Mouse (Mus musculus): Measurements from ENCODE around the gene Lrp3. TPM values are rescaled to one million over a fixed set of nuclear protein-coding genes. Genes with fewer than 3 reads are reported as not detected.

Lrp3 gene
- polyA plus RNA-seq, 1 experiment from 2014 or later: 11.8 TPM

DNA sequence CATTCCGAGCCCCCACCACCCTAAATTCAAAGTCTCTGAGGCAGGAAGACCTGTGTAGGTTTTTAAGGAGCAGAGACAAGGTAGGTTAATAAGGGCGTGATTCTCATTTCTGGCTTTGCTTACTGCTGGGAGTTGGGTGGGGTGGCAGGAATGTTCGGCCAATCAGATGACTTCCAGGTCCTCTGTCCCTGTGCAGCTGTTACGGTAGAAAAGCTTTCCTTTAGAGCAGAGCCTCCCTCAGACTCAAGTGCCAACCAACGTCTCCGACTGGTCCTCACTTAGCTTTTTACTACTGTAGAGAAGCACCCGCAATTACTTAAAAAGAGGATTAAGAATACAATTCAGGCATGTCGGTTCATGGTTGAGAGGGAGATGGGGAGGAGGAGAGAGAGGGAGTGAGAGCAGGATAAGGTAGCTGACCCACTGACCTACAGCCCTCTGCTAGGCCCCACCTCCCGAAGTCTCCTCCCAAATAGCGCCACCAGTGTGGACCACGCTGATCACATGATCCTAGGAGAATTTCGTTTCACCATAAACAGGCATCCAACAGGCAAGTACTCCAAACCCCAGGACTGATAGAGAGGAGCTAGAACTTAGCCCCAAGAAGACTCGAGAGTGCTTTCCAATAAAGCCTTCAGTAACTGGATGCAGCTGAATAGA, 17.6 kb upstream of the Lrp3 start:
- Histone ChIP-seq H3K27me3 (no peaks in the 10 kb centered on the region), H3K27ac (replicated peaks) (no peak overlapping the region), H3K9ac (no peak overlapping the region), H3K9me3 (replicated peaks) (0 out of 2 replicates have a peak, but pooled peaks cover 8% of the 10 kb centered on the region), H3K36me3 (no peaks in the 10 kb centered on the region), H3K4me2 (replicated peaks) (no peak overlapping the region), H3K4me3 (replicated peaks) (no peak overlapping the region), H3K4me1 (peaks cover 8% of the 10 kb centered on the region)
- 33% methylated on average over 13 of the region's 13 CpGs for WGBS
- ATAC-seq (ENCODE audit: insufficient number of reproducible peaks, low FRiP score, low TSS enrichment, low read depth): no peak

DNA sequence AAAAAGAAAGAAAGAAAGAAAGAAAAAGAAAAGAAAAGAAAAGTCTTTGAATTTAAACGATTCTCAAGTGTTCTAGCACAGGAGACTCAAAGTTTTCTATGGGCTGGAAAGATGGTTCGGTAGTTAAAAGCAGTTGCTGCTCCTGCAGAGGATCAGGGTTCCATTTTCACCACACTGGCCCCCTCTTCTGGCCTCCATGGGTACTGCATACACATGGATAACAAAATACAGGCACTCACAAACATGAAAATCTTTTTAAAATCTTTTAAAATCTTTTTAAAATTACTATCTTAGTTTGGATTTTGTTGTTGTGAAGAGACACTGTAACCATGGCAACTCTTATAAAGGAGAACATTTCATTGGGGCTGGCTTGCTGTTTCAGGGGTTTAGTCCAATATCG, 15.0 kb upstream of the Lrp3 start:
- Histone ChIP-seq H3K27me3 (no peaks in the 10 kb centered on the region), H3K36me3 (no peaks in the 10 kb centered on the region), H3K4me2 (replicated peaks) (no peak overlapping the region), H3K9me3 (replicated peaks) (0 out of 2 replicates have a peak, but pooled peaks cover 8% of the 10 kb centered on the region), H3K27ac (replicated peaks) (no peak overlapping the region), H3K9ac (no peak overlapping the region), H3K4me1 (peaks cover 4% of the 10 kb centered on the region), H3K4me3 (replicated peaks) (no peak overlapping the region)
- no peak for ATAC-seq (ENCODE audit: insufficient number of reproducible peaks, low FRiP score, low TSS enrichment, low read depth)
- WGBS: 64% methylated on average over 3 of the region's 3 CpGs

DNA sequence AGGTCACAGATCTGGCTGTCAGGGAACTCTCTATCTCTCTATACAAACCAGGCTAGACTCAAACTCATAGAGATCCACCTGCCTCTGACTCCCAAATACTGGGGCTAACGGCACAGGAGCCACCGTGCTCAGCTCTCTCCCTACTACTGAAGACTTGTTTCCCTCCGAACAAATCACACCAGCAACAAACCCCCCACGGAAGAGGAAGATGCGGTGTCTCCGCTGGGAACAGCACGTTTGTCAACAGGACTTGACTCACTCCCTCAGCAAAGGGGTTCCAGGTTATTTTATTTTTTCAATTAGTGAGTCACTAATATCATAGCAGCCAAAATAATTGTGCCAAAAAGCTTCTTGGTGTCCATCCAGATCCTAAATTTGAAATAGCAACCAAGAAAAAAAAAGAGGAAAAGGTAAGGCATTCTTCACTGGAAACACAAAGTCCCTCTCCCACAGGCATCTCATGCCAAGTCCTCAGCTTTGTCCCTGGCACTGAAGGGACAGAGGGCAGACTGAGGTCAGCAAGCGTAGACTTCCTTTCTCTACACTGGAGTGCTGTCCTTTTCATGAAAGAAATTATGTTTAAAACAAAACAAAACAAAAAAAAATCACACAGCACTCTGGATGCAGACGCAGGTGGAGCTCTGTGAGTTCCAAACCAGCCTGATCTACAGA, 5.5 kb upstream of the Lrp3 start:
- Histone ChIP-seq H3K4me1 (no peaks in the 10 kb centered on the region), H3K27me3 (no peaks in the 10 kb centered on the region), H3K4me2 (replicated peaks) (no peak overlapping the region), H3K4me3 (replicated peaks) (no peak overlapping the region), H3K27ac (replicated peaks) (no peak overlapping the region), H3K9me3 (replicated peaks) (no peaks in the 10 kb centered on the region), H3K36me3 (no peaks in the 10 kb centered on the region), H3K9ac (no peak overlapping the region)
- WGBS: 73% methylated on average over 9 of the region's 9 CpGs
- ATAC-seq (ENCODE audit: insufficient number of reproducible peaks, low FRiP score, low TSS enrichment, low read depth): no peak

DNA sequence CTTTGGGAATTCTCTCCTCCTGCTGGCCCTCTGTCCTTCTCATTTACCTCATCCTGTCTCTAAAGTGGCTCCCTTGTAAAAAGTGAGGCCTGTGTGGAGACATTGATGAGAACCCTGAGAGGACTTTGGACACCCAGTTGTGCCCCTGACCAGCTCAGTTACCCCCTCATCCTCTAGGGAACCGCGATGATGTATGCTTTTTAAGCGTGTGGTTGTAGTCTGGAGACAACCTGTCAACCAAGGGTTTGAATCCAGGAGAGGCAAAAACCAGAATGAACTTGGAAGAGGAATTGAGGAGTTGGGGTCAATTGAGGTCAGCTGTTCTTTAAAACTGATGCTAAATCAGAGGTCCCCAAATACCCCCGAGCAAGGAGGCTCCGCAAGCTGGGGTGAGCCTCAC, 433 bp upstream of the Lrp3 start:
- Histone ChIP-seq H3K36me3 (0 out of 2 replicates have a peak, but pooled peaks cover 5% of the 10 kb centered on the region), H3K9me3 (replicated peaks) (no peaks in the 10 kb centered on the region), H3K4me1 (peaks cover 18% of the 10 kb centered on the region), H3K27ac (replicated peaks) (no peak overlapping the region), H3K4me2 (replicated peaks) (peak overlapping the region; percentile 83), H3K27me3 (no peaks in the 10 kb centered on the region), H3K9ac (no peak overlapping the region), H3K4me3 (replicated peaks) (peak overlapping the region; percentile 72)
- 40% methylated on average over 5 of the region's 5 CpGs for WGBS
- ATAC-seq (ENCODE audit: insufficient number of reproducible peaks, low FRiP score, low TSS enrichment, low read depth): no peak

DNA sequence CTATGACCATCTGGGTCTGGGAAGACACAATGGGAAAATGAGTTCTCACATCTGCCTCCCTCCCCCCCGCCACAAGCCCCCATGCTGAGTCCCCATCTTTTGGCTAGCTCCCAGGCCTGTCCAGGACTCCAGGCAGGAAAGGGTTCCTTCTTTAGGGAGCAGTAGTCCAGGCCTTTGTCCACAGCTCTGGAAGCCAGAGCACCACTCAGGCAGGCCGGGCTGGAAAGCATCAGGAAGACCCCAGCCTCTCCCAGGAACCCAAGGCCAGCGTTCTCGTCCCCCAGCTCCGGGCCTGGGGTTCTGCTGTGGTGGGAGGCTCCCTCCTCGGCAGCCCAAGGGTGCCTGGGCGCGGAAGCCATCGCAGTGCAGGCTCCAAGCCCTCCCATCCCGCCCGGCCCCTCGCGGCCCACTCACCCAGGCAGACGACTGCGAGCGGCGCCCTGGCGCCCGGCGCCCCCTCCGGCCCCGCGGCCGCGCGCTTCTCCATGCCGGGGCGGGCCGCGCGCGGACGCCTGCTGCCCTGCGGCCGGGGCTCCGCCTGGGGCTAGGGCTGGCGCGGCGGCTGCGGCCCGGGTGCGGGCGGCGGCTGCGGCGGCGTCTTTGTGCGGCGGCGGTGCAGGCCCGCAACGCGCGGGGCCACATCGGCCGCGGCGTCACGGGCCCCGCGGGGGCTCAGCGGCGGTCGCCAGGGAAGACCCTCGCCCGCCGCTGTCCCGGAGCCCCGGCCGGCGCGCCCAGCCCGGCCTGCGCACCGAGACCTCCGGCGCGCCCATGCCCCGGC, 666 bp downstream of the Lrp3 start:
- peak; percentile 66; the same call in 1 of the 2 replicates for ATAC-seq (ENCODE audit: insufficient number of reproducible peaks, low FRiP score, low TSS enrichment, low read depth)
- Histone ChIP-seq H3K4me2 (replicated peaks) (peak overlapping the region; percentile 83), H3K9me3 (replicated peaks) (no peaks in the 10 kb centered on the region), H3K27me3 (no peaks in the 10 kb centered on the region), H3K9ac (peak overlapping the region; percentile 66), H3K4me3 (replicated peaks) (peak overlapping the region; percentile 72), H3K27ac (replicated peaks) (no peak overlapping the region), H3K36me3 (0 out of 2 replicates have a peak, but pooled peaks cover 9% of the 10 kb centered on the region), H3K4me1 (peaks cover 18% of the 10 kb centered on the region)
- WGBS: under 1% methylated on average over 53 of the region's 79 CpGs

DNA sequence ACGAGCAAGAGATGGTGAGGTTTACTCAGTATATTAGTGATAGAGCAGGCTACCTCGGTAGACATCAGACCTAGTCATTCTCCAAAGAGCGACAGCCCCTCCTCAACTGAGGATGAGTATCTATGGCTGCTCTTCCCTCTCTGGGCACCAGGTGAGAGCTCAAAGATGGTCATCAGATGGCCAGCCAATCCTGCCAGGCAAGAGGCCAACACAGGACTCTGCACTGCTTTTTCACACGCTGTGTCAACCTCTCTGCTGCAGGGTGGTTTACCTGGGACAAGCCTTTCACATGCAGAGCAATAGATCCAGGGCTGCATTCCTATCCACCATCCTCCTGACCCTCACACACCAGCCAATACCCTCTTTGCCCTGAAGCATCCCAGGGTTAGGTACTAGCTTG, 3.5 kb downstream of the Lrp3 start:
- H3K9me3 ChIP-seq (replicated peaks): no peaks in the 10 kb centered on the region
- ATAC-seq (ENCODE audit: insufficient number of reproducible peaks, low FRiP score, low TSS enrichment, low read depth): no peak
- peaks cover 18% of the 10 kb centered on the region for H3K4me1 ChIP-seq
- WGBS: 93% methylated on average over 4 of the region's 4 CpGs
- H3K4me2 ChIP-seq (replicated peaks): no peak overlapping the region
- no peak overlapping the region for H3K9ac ChIP-seq
- no peak overlapping the region for H3K27ac ChIP-seq (replicated peaks)
- H3K36me3 ChIP-seq: peaks cover 12% of the 10 kb centered on the region; the same call in 1 of the 2 replicates
- H3K4me3 ChIP-seq (replicated peaks): no peak overlapping the region
- H3K27me3 ChIP-seq: no peaks in the 10 kb centered on the region

DNA sequence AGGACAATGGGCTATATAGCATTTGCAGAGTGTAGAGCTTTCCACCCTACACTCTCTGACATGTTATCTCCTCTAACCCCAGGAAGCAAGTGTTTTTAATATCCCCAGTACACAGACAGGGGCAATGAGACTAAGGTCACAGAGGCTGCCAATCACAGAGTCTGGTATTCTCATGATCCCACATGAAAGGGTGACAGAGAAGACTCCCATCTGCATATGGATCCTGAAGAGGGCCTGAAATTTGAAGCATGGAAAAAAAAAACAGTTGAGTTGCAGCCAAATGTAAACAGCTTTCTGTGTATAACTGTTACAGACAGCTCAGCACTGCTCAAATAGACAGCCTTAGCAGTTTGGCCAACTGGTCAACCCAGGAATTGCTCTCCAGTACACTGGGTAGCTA, 15.5 kb downstream of the Lrp3 start:
- no peak for ATAC-seq (ENCODE audit: insufficient number of reproducible peaks, low FRiP score, low TSS enrichment, low read depth)

DNA sequence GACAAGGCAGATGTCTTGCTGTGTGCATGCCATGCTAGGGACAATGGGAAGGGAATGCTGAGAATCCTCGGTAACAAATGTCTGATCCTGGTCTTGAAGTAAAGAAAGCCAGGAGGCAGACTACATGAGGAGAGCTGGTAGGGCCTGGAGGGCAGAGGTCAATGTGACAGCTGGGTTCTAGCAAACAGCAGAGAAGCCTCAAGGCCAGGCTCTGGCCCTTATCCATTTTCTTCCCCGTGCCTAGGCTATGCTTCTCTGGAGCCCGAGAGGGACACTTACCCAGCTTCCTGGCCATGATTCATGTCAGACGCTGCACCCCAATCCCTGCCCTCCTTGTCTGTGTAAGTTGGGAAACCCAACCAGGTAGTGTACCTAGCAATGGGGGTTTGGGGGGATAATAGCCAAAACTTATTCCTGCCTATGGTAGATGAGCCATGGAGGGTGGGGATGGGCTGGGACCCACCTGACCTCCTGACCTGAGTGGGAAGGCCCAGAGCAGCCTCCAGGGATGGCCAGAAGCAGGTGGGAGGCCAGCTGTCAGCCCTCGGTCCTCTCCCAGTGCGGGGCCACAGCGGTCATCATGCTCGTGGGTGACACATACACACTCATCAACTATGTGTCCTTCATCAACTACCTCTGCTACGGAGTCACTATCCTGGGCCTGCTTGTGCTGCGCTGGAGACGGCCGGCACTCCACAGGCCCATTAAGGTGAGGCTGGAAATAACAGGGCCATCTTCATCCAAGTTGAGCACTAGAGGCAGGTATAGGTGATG, 16.1 kb downstream of the Lrp3 start:
- H3K4me1 ChIP-seq: peaks cover 19% of the 10 kb centered on the region
- no peaks in the 10 kb centered on the region for H3K9me3 ChIP-seq (replicated peaks)
- peaks cover 39% of the 10 kb centered on the region for H3K36me3 ChIP-seq
- H3K27me3 ChIP-seq: no peaks in the 10 kb centered on the region
- H3K27ac ChIP-seq (replicated peaks): no peak overlapping the region
- H3K9ac ChIP-seq: no peak overlapping the region
- ATAC-seq (ENCODE audit: insufficient number of reproducible peaks, low FRiP score, low TSS enrichment, low read depth): no peak
- WGBS: 91% methylated on average over 12 of the region's 12 CpGs
- H3K4me2 ChIP-seq (replicated peaks): no peak overlapping the region
- no peak overlapping the region for H3K4me3 ChIP-seq (replicated peaks)

More for the DNA sequence above, 15.5 kb downstream of the Lrp3 start:
- Histone ChIP-seq H3K27me3 (no peaks in the 10 kb centered on the region), H3K36me3 (peaks cover 44% of the 10 kb centered on the region), H3K4me2 (replicated peaks) (no peak overlapping the region), H3K27ac (replicated peaks) (no peak overlapping the region), H3K9ac (no peak overlapping the region), H3K4me1 (peaks cover 19% of the 10 kb centered on the region), H3K9me3 (replicated peaks) (no peaks in the 10 kb centered on the region), H3K4me3 (replicated peaks) (no peak overlapping the region)

DNA sequence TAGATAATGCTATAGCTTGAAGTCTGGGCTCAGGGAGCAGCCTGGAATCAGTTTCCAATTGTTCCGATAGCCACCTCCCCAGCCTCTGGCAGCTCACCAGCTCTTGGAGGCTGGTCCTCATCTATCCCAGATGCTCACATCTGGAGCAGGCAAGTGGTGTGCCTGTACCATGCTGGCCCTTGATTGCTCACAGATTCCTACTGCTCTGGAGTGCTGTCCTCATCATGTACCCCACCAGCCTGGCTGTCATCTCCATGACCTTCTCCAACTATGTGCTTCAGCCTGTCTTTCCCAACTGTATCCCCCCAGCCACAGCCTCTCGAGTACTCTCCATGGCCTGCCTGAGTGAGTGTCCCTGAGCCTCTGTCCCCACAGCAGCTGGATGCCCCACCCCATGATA, 18.3 kb downstream of the Lrp3 start:
- Histone ChIP-seq H3K9ac (no peak overlapping the region), H3K4me2 (replicated peaks) (no peak overlapping the region), H3K27me3 (peaks cover 6% of the 10 kb centered on the region), H3K27ac (replicated peaks) (peak overlapping the region; percentile 35), H3K9me3 (replicated peaks) (no peaks in the 10 kb centered on the region), H3K4me1 (peaks cover 19% of the 10 kb centered on the region), H3K4me3 (replicated peaks) (no peak overlapping the region), H3K36me3 (peaks cover 18% of the 10 kb centered on the region)
- ATAC-seq (ENCODE audit: insufficient number of reproducible peaks, low FRiP score, low TSS enrichment, low read depth): peak; percentile 48; the same call in 1 of the 2 replicates
- 22% methylated on average over 2 of the region's 2 CpGs for WGBS

DNA sequence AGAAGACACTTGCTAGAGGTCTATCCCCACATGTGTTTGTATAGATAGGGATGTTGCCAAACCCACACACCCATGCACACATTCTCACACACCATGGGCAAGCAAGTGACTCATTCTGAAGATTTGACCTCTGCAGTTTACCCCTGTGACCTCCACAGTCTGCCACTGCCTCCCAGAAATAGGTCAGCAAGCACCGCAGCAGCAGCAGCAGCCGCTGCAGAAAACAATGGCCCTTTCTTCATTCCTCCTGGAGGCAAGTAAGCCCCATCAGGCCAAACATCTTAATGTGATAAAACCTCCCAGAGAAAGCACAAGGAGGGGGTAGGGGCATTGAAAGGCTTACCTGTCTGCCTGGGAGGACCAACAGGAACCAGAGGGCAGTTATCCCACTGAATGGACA, 24.0 kb downstream of the Lrp3 start:
- H3K4me1 ChIP-seq: peaks cover 2% of the 10 kb centered on the region
- no peaks in the 10 kb centered on the region for H3K36me3 ChIP-seq
- H3K4me2 ChIP-seq (replicated peaks): no peak overlapping the region
- WGBS: 14% methylated on average over 2 of the region's 2 CpGs
- no peaks in the 10 kb centered on the region for H3K9me3 ChIP-seq (replicated peaks)
- H3K27ac ChIP-seq (replicated peaks): no peak overlapping the region
- no peak overlapping the region for H3K4me3 ChIP-seq (replicated peaks)
- H3K9ac ChIP-seq: no peak overlapping the region
- peaks cover 30% of the 10 kb centered on the region for H3K27me3 ChIP-seq
- ATAC-seq (ENCODE audit: insufficient number of reproducible peaks, low FRiP score, low TSS enrichment, low read depth): no peak

DNA sequence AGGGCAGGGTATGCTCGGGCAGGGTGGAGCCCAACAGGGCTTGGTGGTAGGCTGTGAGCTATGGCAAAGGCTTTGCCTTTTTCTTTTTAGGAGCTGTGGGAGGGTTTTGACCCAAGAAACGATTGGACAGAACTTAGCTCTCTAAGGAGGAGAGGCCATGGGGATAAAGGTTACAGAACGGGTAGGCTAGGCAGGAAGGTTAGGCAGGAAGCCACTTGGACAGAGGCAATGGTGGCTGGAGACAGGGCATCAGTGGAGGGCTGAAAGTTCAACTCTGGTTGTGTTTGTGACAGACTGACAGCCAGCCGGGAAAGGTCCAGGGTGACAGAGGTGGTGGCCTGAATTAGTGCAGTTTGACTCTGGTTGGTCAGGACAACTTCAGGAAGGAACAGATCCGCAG, 25.6 kb downstream of the Lrp3 start:
- 53% methylated on average over 5 of the region's 5 CpGs for WGBS
- H3K27ac ChIP-seq (replicated peaks): no peak overlapping the region
- ATAC-seq (ENCODE audit: insufficient number of reproducible peaks, low FRiP score, low TSS enrichment, low read depth): no peak
- H3K9ac ChIP-seq: no peak overlapping the region
- H3K27me3 ChIP-seq: peaks cover 45% of the 10 kb centered on the region
- no peak overlapping the region for H3K4me2 ChIP-seq (replicated peaks)
- peaks cover 18% of the 10 kb centered on the region for H3K4me1 ChIP-seq
- no peaks in the 10 kb centered on the region for H3K36me3 ChIP-seq
- H3K9me3 ChIP-seq (replicated peaks): no peaks in the 10 kb centered on the region
- no peak overlapping the region for H3K4me3 ChIP-seq (replicated peaks)

All from embryonic facial prominence, embryonic 15.5 days (tissue).